20 mouse cellular contexts compared by ENCODE assay signal in genomic region chr1:40529287-40529686, GRCm38 (mm10). TPM values are rescaled to one million over a fixed set of nuclear protein-coding genes. Genes with fewer than 3 reads are reported as not detected.
"Had no signal": no experiment of that assay in that cellular context is flagged by ENCODE, and none has a peak within 500 bp of the region (broad histone marks: within the 10 kb centered on the region; RNA-seq: fewer than 3 reads in every experiment).

No protein-coding gene starts in this region.

- H3K36me3 ChIP-seq: midbrain, embryonic 13.5 days; midbrain, embryonic 15.5 days; neural tube, embryonic 12.5 days had no signal

- DNase-seq: lung, adult 18-20 months; lung, embryonic 14.5 days; lung, postnatal 10 days; lung, postnatal 4 days; retina, postnatal 1 day; right cerebral cortex, adult 18-20 months; right cerebral cortex, postnatal 14 days; spleen, adult 18-20 months; thymus, adult 18-20 months; thymus, postnatal 14 days; thymus, postnatal 36 days had no signal

- ATAC-seq: midbrain, embryonic 13.5 days; midbrain, embryonic 15.5 days had no signal

- H3K4me1 ChIP-seq: midbrain, embryonic 13.5 days; midbrain, embryonic 15.5 days; neural tube, embryonic 12.5 days had no signal

- H3K4me3 ChIP-seq: megakaryocyte, embryonic 14.5 days; midbrain, embryonic 13.5 days; midbrain, embryonic 15.5 days; neural tube, embryonic 12.5 days had no signal

- H3K27me3 ChIP-seq: megakaryocyte, embryonic 14.5 days; midbrain, embryonic 13.5 days; midbrain, embryonic 15.5 days; neural tube, embryonic 12.5 days had no signal

- H3K9ac ChIP-seq: lung, embryonic 14.5 days; midbrain, embryonic 13.5 days; midbrain, embryonic 15.5 days; neural tube, embryonic 12.5 days had no signal

- H3K27ac ChIP-seq: midbrain, embryonic 13.5 days; midbrain, embryonic 15.5 days; neural tube, embryonic 12.5 days had no signal

RNA-seq across cellular contexts. Expression of gene Slc9a4, which starts 50.6 kb away (rescaled TPM):
- polyA plus RNA-seq: liver, embryonic 16.5 days; lung, embryonic 14.5 days; lung, embryonic 16.5 days; midbrain, embryonic 11.5 days; midbrain, embryonic 13.5 days; midbrain, embryonic 15.5 days; neural tube, embryonic 12.5 days; neural tube, embryonic 14.5 days; small intestine, adult 2 months had no signal
